Mouse (Mus musculus) small intestine, adult 2 months (tissue): ENCODE results near the gene Hoxd13. TPM values are rescaled to one million over a fixed set of nuclear protein-coding genes. Genes with fewer than 3 reads are reported as not detected.

ENCODE experiments used
- H3K27ac ChIP-seq: fragments of 200-500 bp; 2 replicates; pipeline ENCODE4 v1.5.1; 2012; ENCODE audit warnings: low read depth, low read length, control low read depth, inconsistent platforms; ENCODE audit not compliant: insufficient read depth
- H3K27me3 ChIP-seq: fragments of 200-500 bp; 2 replicates; pipeline ENCODE4 v1.6.1; 2012; ENCODE audit warnings: mild to moderate bottlenecking, moderate library complexity, low read length, inconsistent platforms; ENCODE audit not compliant: control insufficient read depth, insufficient read depth
- H3K36me3 ChIP-seq: fragments of 200-500 bp; 2 replicates; pipeline ENCODE4 v1.6.1; 2012; ENCODE audit warnings: mild to moderate bottlenecking, low read length, control low read depth, inconsistent platforms; ENCODE audit not compliant: control insufficient read depth, insufficient read depth
- H3K4me1 ChIP-seq: fragments of 200-500 bp; 2 replicates; pipeline ENCODE4 v1.6.1; 2012; ENCODE audit warnings: low read length, inconsistent platforms, mixed read lengths; ENCODE audit not compliant: control insufficient read depth, insufficient read depth, insufficient read length
- H3K4me3 ChIP-seq: fragments of 200-500 bp; 2 replicates; pipeline ENCODE4 v1.5.1; 2012; ENCODE audit warnings: low read depth, mild to moderate bottlenecking, control low read depth, inconsistent platforms, low read length, moderate library complexity
- CTCF ChIP-seq: fragments of 200-500 bp; IDR thresholded peaks from 2 replicates; pipeline ENCODE4 v1.5.1; 2012; ENCODE audit warnings: low read depth, mild to moderate bottlenecking, control low read depth, inconsistent platforms, low read length, moderate library complexity, mixed read lengths; ENCODE audit not compliant: insufficient replicate concordance, insufficient read length; ENCODE audit errors: extremely low read depth
- POLR2A ChIP-seq: fragments of 200-500 bp; IDR thresholded peaks from 2 replicates; pipeline ENCODE4 v1.6.1; 2012; ENCODE audit warnings: low read depth, mild to moderate bottlenecking, control low read depth, inconsistent platforms, low read length, moderate library complexity
- WGBS: fragments of 180-500 bp; shearing (Covaris S2); methylation state at CpG from one replicate; pipeline ENCODE4 v1.1.7; 2018; 5-methylcytosine and 5-hydroxymethylcytosine counted together
- polyA plus RNA-seq: library from polyadenylated mRNA; depleted of rRNA; stranded (reverse); fragments of >200 nt; gene quantifications from 2 replicates; pipeline ENCODE4 v1.2.3, GENCODE M21; 2012

Gene Hoxd13
- polyA plus RNA-seq, 1 experiment = not detected

DNA sequence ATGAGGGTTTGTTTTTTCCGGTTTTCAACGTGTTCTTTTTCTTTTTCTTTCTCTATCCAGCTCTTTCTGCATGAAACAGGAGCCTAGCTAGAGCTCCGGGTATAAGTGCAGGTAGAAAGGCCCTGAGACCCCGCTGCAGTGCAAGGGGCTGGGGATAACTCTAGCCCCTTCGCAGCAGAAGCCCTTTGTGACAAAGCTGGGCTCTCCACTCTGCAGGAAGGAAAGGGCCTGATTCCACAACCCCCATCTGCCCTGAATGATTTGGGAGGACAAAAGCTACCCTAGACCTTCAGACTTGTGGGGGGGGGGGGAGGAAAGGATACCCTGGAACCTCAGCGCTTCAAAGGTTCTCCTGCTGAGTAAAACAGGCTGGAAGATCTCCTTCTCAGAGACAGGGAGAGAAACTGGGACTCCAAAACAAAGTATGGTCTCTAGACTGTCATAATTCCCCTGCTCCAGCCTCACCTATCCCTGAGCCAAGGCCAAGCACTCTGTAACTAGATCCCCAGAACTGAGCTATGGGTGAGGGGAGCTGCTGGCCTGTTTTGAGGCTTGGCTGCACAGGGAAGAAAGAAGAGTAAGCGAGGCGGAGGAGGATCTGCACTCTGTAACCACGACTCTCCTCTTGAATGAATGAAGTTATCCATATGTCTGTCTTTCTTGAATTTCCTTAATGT lies 8.4 kb downstream of the Hoxd13 start:
- H3K4me1 ChIP-seq = peaks cover 6% of the 10 kb centered on the region; the same call in 1 of the 2 replicates
- no peak for TF ChIP-seq CTCF
- no peak for TF ChIP-seq POLR2A
- no peak overlapping the region for H3K4me3 ChIP-seq
- no peaks in the 10 kb centered on the region for H3K36me3 ChIP-seq
- H3K27me3 ChIP-seq = peaks cover 92% of the 10 kb centered on the region
- 9% methylated on average over 9 of the region's 9 CpGs for WGBS
- no peak overlapping the region for H3K27ac ChIP-seq

DNA sequence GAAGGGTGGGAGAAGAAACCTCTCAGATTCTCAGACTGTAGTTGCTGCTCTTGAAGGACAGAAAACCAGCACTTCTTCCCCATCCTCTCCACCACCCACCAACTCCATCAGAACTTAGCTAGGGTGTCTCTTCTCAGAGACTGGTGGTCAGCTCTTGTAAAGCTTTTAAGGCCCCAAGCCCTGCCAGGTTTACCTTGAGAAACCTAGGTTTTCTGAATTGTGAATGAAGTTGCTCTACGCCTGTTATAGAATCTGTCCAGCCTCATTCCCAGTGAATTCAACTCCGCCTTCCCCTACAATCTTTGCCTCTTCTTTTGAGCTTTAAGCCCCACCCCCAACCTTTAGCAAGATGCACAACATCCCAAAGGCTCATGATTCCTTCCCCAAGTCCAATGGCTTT lies 9.0 kb downstream of the Hoxd13 start:
- H3K36me3 ChIP-seq = no peaks in the 10 kb centered on the region
- H3K4me1 ChIP-seq = peaks cover 6% of the 10 kb centered on the region
- no peak overlapping the region for H3K4me3 ChIP-seq
- peaks cover 93% of the 10 kb centered on the region for H3K27me3 ChIP-seq
- TF ChIP-seq POLR2A (no peak), CTCF (no peak)
- 26% methylated on average over 2 of the region's 2 CpGs for WGBS
- H3K27ac ChIP-seq = no peak overlapping the region

DNA sequence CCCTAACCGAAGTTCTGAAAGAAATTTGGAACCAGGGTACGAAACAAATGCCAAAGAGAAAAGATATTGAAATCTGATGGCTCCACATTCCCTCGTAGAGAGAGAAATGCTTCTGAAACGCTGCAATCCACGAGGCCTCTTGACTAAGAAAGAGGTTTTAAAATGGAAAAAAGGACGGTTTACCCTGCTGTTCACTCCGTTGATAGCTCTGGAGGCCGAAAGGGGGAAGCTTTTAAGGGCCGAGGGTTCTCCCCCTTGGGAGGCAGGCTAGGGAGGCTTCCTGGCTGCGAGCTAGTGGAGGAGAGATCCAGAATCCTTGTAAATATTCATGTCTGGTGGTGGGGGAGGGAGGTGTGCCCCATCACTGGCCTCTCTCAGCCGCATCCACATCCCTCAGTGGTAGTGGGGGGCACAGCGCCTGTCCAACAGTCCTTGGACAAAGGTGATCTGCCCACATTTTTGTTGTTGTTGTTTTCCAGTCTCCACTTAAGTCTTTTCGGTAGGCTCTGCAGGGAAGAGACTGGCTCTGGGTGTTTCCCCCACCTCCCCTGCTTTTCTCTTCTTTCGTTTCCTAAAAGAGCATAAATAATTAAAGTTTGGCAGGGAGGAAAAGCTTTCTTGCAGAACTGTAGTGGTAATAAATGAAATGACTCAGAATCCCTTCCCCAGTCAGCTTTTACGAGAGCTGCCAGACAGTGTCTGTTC lies 10.9 kb downstream of the Hoxd13 start, which contains the start of gene Hoxd11:
Hoxd11 (plus strand) TSS at position 667 of the 705 bp plus-strand sequence.
- TF ChIP-seq CTCF (no peak), POLR2A (no peak)
- Histone ChIP-seq H3K4me1 (peaks cover 3% of the 10 kb centered on the region; the same call in 1 of the 2 replicates), H3K36me3 (no peaks in the 10 kb centered on the region), H3K27ac (no peak within 1 kb of the TSS), H3K27me3 (peaks cover 93% of the 10 kb centered on the region), H3K4me3 (no peak within 1 kb of the TSS)
- WGBS = 5% methylated on average over 15 of the region's 15 CpGs

DNA sequence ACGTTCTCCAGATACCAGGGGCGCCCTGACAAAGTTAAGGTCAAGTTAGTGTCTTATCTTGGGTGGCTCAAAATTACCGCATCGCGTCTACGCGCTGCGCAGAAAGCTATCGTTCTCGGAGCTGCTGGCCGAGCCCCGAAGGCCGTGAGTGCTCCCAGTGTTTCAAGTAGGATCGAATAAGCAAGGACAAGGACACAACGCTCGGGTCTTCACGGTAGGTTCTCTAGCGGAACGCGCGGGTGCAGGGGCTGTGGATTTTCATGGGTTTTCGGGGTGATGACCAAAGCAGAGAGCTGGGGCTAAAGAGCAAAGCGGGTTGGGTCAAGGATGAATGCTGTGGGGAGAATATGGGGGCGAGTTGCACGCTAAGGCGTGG lies 11.5 kb downstream of the Hoxd13 start:
- Histone ChIP-seq H3K4me1 (peaks cover 3% of the 10 kb centered on the region; the same call in 1 of the 2 replicates), H3K4me3 (no peak overlapping the region), H3K36me3 (no peaks in the 10 kb centered on the region), H3K27ac (no peak overlapping the region), H3K27me3 (peaks cover 95% of the 10 kb centered on the region)
- WGBS = 2% methylated on average over 26 of the region's 26 CpGs
- TF ChIP-seq CTCF = no peak
- TF ChIP-seq POLR2A = no peak

DNA sequence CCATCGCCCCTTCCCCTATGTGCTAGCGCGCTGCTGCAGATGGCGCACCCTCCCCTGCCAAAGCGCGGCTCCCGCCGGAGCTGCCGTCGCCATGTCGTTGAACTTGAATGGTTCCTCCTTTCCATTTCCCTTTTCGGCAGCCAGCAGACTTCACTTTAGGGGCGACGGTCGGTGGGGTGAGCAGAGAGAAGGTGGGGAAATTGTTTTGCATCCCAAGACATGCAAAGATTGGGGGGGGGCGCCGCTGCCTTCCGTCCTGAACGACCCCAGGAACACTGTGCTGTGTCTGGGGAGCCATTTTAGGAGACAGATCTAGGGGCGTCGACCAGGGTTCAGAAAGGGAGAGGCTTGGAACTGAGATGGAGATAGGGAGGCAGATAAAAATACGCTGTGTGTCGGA lies 11.9 kb downstream of the Hoxd13 start:
- 4% methylated on average over 23 of the region's 23 CpGs for WGBS
- Histone ChIP-seq H3K27me3 (peaks cover 91% of the 10 kb centered on the region), H3K27ac (no peak overlapping the region), H3K4me1 (peaks cover 3% of the 10 kb centered on the region; the same call in 1 of the 2 replicates), H3K4me3 (no peak overlapping the region), H3K36me3 (no peaks in the 10 kb centered on the region)
- TF ChIP-seq POLR2A = no peak
- TF ChIP-seq CTCF = no peak

DNA sequence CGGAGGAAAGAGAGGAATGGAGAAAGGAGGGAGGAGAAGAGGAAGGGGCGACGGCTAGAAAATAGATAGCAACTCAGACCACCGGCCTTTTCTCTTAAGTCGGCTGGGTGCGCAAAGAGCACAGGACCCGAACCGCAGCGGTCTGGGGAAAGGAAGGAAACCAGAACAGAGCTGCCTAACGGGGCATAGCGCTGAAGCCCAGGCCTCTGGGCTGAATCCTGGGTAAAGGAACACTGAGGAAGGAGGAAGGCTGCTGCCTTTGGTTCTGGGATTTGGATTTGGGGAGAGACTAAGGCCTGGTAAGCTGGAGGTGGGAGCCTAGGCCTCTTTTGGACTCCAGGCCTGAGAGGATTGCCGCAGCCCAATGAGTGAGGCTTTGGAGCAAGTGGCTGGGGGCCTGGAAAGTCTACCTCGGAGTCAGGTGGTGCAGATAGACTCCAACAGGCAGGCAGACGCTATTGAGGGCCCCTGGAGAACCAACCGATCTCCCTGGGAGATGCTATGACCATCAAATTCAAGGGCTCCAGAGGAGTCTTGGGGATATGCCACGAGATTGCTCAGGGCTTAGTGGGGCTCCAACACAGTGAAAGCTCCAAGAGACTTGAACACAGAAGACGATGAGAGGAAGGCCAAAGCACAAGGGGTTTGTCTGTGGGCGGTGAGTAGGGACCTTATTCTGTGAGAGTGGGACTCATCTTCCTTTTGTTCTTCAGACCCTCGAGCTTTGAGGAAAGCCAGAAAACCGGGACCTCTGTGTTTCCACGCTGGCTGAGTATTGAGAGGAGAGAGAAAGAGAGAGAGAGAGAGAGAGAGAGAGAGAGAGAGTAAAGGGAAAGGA lies 12.7 kb downstream of the Hoxd13 start:
- TF ChIP-seq POLR2A = no peak
- TF ChIP-seq CTCF = no peak
- 5% methylated on average over 21 of the region's 21 CpGs for WGBS
- Histone ChIP-seq H3K27me3 (peaks cover 83% of the 10 kb centered on the region), H3K27ac (no peak overlapping the region), H3K36me3 (no peaks in the 10 kb centered on the region), H3K4me1 (peaks cover 3% of the 10 kb centered on the region; the same call in 1 of the 2 replicates), H3K4me3 (no peak overlapping the region)
